Mouse (Mus musculus): ENCODE measurements around the gene Obp1a.

The Obp1a gene

GRCm38 (mm10) chrX:78091274-78091673 lies at the start of gene Obp1a:
TSS of gene Obp1a (minus strand) at chrX:78091374.
- no peak for DNase-seq (ENCODE audit: low read depth, low spot score)
- Histone ChIP-seq H3K27me3 (ENCODE audit: control insufficient read depth, insufficient read depth, low read length, poor library complexity, severe bottlenecking) (no peaks in the 10 kb centered on the region), H3K36me3 (ENCODE audit: control insufficient read depth, insufficient read depth, low read length, poor library complexity, severe bottlenecking) (no peaks in the 10 kb centered on the region)

DNA sequence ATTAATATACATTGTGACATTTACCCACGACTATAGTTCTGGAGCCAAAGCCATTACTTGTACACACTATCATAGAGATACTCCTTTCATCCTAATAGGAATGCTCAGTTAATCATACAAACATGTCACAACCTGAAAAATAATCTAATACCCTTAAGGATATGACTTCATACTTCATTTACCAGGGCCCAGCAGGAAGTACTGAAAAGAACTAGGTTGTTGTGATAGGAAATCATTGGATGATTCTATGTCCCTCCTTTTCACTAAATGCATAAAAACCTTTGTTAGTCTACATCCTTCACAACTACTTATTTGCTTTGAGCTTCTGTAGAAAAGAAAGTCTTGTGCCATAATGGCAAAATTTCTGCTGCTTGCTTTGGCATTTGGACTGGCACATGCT lies 34.0 kb upstream of the Obp1a start, which contains the start of gene Gm5938:
Gene Gm5938, plus strand, starts transcription at position 301 of the 400 bp plus-strand sequence.
- H3K36me3 ChIP-seq (ENCODE audit: control insufficient read depth, insufficient read depth, low read length, poor library complexity, severe bottlenecking) = no peaks in the 10 kb centered on the region
- H3K27me3 ChIP-seq (ENCODE audit: control insufficient read depth, insufficient read depth, low read length, poor library complexity, severe bottlenecking) = no peaks in the 10 kb centered on the region
- no peak for DNase-seq (ENCODE audit: low read depth, low spot score)

All from splenic B cell, adult 2 months (primary cell).